Mouse (Mus musculus) small intestine, adult 2 months (tissue): ENCODE results near the gene Zbtb40. TPM values are rescaled to one million over a fixed set of nuclear protein-coding genes. Genes with fewer than 3 reads are reported as not detected.

Source experiments
- H3K27ac ChIP-seq: fragments of 200-500 bp; 2 replicates; pipeline ENCODE4 v1.5.1; 2012; ENCODE audit warnings: low read depth, low read length, control low read depth, inconsistent platforms; ENCODE audit not compliant: insufficient read depth
- H3K27me3 ChIP-seq: fragments of 200-500 bp; 2 replicates; pipeline ENCODE4 v1.6.1; 2012; ENCODE audit warnings: mild to moderate bottlenecking, moderate library complexity, low read length, inconsistent platforms; ENCODE audit not compliant: control insufficient read depth, insufficient read depth
- H3K36me3 ChIP-seq: fragments of 200-500 bp; 2 replicates; pipeline ENCODE4 v1.6.1; 2012; ENCODE audit warnings: mild to moderate bottlenecking, low read length, control low read depth, inconsistent platforms; ENCODE audit not compliant: control insufficient read depth, insufficient read depth
- H3K4me1 ChIP-seq: fragments of 200-500 bp; 2 replicates; pipeline ENCODE4 v1.6.1; 2012; ENCODE audit warnings: low read length, inconsistent platforms, mixed read lengths; ENCODE audit not compliant: control insufficient read depth, insufficient read depth, insufficient read length
- H3K4me3 ChIP-seq: fragments of 200-500 bp; 2 replicates; pipeline ENCODE4 v1.5.1; 2012; ENCODE audit warnings: low read depth, mild to moderate bottlenecking, control low read depth, inconsistent platforms, low read length, moderate library complexity
- CTCF ChIP-seq: fragments of 200-500 bp; IDR thresholded peaks from 2 replicates; pipeline ENCODE4 v1.5.1; 2012; ENCODE audit warnings: low read depth, mild to moderate bottlenecking, control low read depth, inconsistent platforms, low read length, moderate library complexity, mixed read lengths; ENCODE audit not compliant: insufficient replicate concordance, insufficient read length; ENCODE audit errors: extremely low read depth
- POLR2A ChIP-seq: fragments of 200-500 bp; IDR thresholded peaks from 2 replicates; pipeline ENCODE4 v1.6.1; 2012; ENCODE audit warnings: low read depth, mild to moderate bottlenecking, control low read depth, inconsistent platforms, low read length, moderate library complexity
- WGBS: fragments of 180-500 bp; shearing (Covaris S2); methylation state at CpG from one replicate; pipeline ENCODE4 v1.1.7; 2018; 5-methylcytosine and 5-hydroxymethylcytosine counted together
- polyA plus RNA-seq: library from polyadenylated mRNA; depleted of rRNA; stranded (reverse); fragments of >200 nt; gene quantifications from 2 replicates; pipeline ENCODE4 v1.2.3, GENCODE M21; 2012; rRNA removed

The Zbtb40 gene
- polyA plus RNA-seq, 1 experiment = 9.0 TPM

DNA sequence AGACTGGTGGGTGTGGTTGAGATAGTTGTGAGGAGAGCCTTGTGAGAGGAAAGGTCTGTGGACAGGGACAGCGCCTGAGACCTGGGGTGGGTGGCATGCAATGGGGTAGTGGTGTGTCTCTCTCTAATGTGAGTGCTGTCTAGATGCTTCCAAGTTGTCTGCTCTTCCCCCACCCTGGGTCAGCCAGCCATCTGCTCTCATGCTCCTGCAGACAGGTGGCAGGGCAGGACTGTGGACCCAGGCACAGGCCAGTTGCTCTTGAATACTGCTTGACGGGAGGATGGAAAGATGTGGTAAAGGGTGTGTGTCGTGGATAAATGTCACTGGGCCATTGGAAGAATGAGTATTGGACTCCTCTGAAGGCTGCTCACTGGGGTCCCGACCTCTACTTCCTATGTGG is 111.3 kb downstream of the Zbtb40 start:
- TF ChIP-seq CTCF = no peak
- TF ChIP-seq POLR2A = no peak
- no peak overlapping the region for H3K27ac ChIP-seq
- H3K4me3 ChIP-seq = no peak overlapping the region
- 47% methylated on average over 4 of the region's 4 CpGs for WGBS
- H3K27me3 ChIP-seq = 0 out of 2 replicates have a peak, but pooled peaks cover under 1% of the 10 kb centered on the region
- H3K4me1 ChIP-seq = no peaks in the 10 kb centered on the region
- H3K36me3 ChIP-seq = no peaks in the 10 kb centered on the region

DNA sequence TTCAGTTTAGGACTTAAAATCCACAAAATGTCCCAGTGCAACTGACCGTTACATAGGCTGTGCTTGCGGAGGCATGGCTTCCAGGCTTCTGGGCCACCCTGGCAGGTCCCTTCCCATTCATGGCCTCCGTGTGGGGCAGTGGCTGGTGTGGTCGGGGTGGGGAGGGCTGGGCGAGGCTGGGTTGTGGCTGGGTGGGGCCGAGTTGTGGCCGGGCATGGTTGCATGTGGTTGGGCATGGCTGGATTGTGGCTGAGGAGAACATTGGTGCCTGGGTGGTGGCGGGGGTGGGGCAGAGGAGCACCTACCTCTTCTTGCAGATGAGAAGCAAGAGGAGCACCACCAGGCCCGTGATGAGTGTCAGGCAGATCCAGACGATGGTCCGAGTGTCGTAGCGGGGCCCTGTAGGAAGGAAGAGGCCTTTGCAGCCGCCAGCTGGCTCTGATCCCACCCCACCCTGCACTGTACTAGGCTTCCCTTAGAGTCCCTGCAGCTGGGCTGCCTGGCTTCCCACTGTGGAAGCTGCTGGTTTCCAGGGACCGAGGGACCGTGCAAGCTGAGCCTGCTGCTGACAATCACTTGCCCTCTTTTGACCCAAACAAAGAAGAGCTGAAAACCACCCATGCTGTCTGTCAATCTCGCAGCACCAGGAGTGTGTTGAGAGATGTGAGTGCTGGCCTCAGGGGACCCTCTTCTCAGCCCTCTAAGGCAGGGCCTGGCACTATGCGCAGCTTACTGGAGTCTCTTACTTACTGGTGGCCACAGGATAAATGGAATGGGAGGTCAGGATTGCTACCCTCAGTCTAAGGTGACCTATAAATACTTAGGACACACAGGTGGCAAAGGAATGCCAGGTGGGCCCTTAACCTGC is 113.6 kb downstream of the Zbtb40 start:
- WGBS = 45% methylated on average over 18 of the region's 18 CpGs
- Histone ChIP-seq H3K4me3 (no peak overlapping the region), H3K27me3 (no peaks in the 10 kb centered on the region)

DNA sequence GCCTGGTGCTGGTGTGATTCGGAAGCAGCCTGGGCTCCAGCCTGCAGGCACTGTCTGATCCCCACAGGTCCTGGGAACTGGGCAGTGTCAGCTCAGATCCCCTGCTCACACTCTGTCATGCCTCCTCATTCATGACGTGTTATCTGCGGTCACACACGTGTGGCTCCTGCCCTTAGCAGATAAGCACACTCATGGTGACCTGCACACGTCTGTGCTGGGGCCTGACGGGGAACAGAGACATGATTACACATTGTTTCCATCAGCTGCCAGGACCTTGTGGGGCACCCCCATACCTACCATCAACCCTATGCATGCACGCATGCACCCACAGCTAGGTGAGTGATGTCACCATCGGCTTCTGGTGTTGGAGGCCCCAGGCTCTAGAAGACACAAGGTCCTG is 118.1 kb downstream of the Zbtb40 start:
- WGBS = 70% methylated on average over 8 of the region's 8 CpGs

More for the DNA sequence above, 113.6 kb downstream of the Zbtb40 start:
- Histone ChIP-seq H3K27ac (no peak overlapping the region), H3K4me1 (no peaks in the 10 kb centered on the region), H3K36me3 (no peaks in the 10 kb centered on the region)
- no peak for TF ChIP-seq POLR2A
- no peak for TF ChIP-seq CTCF

More for the DNA sequence above, 118.1 kb downstream of the Zbtb40 start:
- TF ChIP-seq CTCF = no peak
- TF ChIP-seq POLR2A = no peak
- H3K27ac ChIP-seq = no peak overlapping the region
- no peaks in the 10 kb centered on the region for H3K27me3 ChIP-seq
- no peak overlapping the region for H3K4me3 ChIP-seq
- H3K36me3 ChIP-seq = no peaks in the 10 kb centered on the region
- H3K4me1 ChIP-seq = no peaks in the 10 kb centered on the region

Other genes starting within 250 kb of the Zbtb40 start
- gene Ephb2, start 212.8 kb downstream of the Zbtb40 start, polyA plus RNA-seq = 32.1 and 57.6 TPM in 2 replicates
- gene C1qb, start 162.6 kb downstream of the Zbtb40 start, polyA plus RNA-seq = 58.9 and 71.3 TPM in 2 replicates
- 82.5 and 108 TPM in 2 replicates for gene C1qc, start 155.7 kb downstream of the Zbtb40 start, polyA plus RNA-seq
- 35.1 and 55.8 TPM in 2 replicates for gene C1qa, start 150.0 kb downstream of the Zbtb40 start, polyA plus RNA-seq
- 0.14 and 0.15 TPM in 2 replicates for gene Epha8, start 92.0 kb downstream of the Zbtb40 start, polyA plus RNA-seq
- 6.0 and 6.9 TPM in 2 replicates for gene Wnt4, start 228.7 kb upstream of the Zbtb40 start, polyA plus RNA-seq